Mouse (Mus musculus): ENCODE data around the gene Atxn7l3. TPM values are rescaled to one million over a fixed set of nuclear protein-coding genes. Genes with fewer than 3 reads are reported as not detected.

The Atxn7l3 gene
- 63.5 and 84.5 TPM in 2 replicates for total RNA-seq (2023)

DNA sequence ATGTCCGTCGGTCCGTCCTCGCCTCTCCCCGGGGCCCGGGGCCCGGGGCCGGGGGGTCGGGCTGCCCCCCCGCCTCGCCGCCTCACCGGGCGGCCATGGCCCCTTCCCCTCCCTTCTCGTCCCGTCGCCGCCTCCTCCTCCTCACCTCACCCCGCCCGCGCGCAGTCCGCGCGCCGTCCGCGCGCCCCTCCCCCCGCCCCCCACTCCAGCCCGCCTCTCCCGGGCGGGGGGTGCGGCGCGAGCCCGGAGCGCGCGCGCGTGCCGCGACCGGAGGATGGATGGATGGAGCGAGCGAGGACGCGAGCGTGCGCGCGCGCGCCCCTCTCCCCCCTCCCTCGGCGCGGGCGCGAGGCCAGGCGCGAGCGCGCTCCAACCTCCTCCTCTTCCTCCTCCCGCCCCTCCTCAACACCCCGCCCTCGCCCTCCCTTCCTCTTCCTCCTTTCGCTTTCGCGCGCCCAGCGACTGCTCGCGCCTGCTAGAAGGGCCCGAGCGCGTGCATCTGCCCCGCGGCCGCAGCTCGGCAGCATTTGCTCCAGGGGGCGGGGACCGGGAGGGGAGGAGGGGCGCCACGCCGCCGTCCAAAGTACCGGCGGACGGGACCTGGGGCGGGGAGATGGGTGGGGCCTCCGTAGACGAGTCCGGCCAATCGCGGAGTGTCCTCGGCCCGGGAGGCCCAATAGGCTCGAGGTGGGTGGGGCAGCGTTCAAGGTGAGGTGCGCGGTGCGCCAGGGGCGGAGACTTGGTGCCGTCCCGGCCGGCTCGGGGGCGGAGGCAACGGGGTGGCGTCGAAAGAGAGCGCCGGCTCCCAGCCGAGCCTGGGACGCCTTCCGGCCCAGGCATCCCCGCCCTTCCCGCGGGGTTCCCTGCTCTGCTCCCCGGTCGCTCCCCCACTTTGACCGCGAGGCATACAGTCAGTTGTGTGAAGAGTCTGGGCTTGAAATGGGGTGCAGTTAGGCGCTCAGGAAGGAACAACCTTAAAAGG is at the start of gene Atxn7l3:
TSS of gene Atxn7l3 (minus strand) at position 141 of the 982 bp plus-strand sequence.

DNA sequence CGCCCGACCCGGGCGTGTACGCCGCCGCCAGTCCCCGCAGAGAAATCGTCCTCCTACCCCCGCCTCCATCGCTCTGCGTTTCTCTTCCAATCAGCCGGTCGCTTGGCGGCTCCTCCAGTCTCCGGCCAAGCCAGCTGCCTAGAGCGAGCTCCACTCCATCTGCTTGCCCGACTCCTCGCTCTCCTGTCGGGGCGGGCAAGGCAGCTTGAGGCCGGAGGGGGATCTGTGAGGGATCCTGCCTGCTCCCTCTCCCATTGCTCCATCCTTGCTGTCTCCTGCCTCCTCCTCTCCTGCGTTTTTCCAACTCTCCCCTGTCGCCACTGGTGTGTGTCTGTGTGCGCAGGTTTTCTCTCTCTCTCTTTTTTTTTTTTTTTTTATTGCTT is 23.0 kb upstream of the Atxn7l3 start, which contains the start of gene Ubtf:
TSS of gene Ubtf (minus strand) at position 333 of the 383 bp plus-strand sequence.

DNA sequence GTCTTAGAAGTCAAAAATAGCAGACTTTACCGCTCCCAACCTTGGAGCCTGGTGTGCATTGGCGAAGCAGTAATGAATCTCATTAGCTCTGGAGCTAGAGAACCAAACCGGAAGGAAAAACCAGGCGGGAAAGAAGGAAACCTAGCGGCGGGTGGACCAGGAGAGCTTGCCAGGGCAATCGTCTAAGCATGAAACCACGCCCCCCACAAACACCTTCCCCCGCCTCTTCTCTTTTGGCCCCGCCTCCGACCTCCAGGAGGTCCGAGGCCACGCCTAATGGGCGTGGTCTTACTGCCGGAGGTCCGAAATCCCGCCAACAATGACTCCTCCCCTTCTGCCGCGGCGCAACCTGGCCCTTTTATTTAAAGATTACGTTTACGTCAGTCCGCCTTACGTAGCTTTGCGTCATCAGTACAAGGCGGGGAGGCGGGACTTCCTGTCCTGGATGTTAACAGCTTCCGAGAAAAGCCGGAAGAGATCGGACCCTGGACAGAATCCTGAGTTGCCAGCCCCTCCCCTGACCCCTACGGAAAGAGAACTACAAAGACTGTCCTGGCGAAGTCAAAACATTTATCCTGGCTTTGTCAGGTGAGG is 11.8 kb downstream of the Atxn7l3 start, which contains the start of gene Tmub2:
TSS of gene Tmub2 (plus strand) at position 431 of the 594 bp plus-strand sequence.

DNA sequence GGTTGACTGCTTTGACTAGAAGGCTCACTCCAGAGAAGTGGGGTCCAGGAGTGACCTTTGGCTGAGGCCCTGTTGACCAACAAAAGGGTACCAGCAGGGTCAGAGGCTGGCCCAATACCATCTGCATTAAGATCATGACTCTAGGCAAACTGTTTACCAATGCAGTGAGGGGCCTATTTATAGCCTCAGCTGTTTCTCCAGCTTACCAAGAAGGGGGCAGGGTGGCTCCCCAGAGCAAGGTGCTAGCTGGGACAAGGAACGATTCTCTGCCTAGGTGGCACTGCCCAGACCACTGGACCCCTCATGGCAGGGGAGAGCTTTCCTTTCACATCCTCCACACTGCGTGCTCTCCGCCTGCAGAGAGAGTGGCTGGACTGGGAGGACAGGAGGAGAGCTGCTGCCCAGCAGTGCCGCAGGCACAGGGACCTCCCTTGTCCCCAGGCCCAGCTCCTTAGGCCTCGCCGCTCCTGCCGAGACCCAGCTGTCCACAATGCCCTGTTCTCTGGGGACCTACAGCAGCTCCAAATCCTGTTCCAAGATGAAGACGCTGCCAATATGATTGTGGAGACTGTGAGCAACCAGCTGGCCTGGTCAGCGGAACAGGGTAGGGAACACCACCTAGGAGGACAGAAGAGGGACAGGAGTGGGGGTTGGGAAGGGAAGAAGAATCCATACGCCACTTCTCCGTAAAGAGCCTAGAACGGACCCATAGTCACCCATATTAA is 27.7 kb downstream of the Atxn7l3 start, which contains the start of gene Asb16:
TSS of gene Asb16 (plus strand) at position 224 of the 725 bp plus-strand sequence.

DNA sequence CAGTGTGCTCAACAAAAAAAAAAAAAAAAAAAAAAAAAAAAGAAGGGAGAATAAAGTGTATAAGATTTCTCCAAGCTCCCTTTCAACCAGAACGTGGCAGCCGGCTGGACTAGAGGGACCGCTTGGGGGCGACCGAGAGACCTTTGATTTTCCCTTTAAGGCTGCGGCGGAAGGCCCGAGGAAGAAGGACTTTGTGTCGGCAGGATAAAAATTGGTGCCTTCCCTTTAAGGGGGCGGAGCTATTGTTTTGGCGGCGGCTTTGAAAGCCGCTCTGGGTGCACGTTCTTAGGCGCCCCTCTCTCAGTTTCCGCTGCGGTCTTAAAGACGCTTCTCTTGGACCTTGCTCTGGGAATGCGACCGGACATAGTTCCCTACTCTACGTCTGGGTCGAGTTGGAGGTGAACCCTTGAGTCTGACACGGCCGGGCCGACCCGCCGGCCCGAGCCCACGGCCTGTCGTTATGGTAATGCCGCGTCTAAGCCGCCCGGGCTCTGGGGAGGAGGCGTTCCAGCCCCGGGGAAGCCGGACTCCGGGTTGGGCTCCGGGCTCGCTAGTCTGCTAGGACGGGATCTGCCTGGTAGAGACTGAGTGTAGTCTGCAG is 47.7 kb downstream of the Atxn7l3 start, which contains the start of gene BC030867:
TSS of gene BC030867 (plus strand) at position 253 of the 601 bp plus-strand sequence.

Other genes starting within 250 kb of the Atxn7l3 start
- 0.18 and 0.69 TPM in 2 replicates for gene Mpp2, start 208.1 kb downstream of the Atxn7l3 start, total RNA-seq (2023)
- not detected in 2 replicates for gene Ppy, start 195.3 kb downstream of the Atxn7l3 start, total RNA-seq (2023)
- gene Pyy, start 188.8 kb downstream of the Atxn7l3 start, total RNA-seq (2023) = not detected in 2 replicates
- gene Nags, start 151.1 kb downstream of the Atxn7l3 start, total RNA-seq (2023) = not detected in 2 replicates
- gene Tmem101, start 140.2 kb downstream of the Atxn7l3 start, total RNA-seq (2023) = 9.1 and 9.3 TPM in 2 replicates
- 35.9 and 37.7 TPM in 2 replicates for gene Lsm12, start 111.3 kb downstream of the Atxn7l3 start, total RNA-seq (2023)
- 14.6 and 15.4 TPM in 2 replicates for gene G6pc3, start 107.0 kb downstream of the Atxn7l3 start, total RNA-seq (2023)
- 128 and 209 TPM in 2 replicates for gene Hdac5, start 66.5 kb downstream of the Atxn7l3 start, total RNA-seq (2023)
- gene BC030867, start 47.7 kb downstream of the Atxn7l3 start, total RNA-seq (2023) = 5.5 and 8.6 TPM in 2 replicates
- gene Asb16, start 27.9 kb downstream of the Atxn7l3 start, total RNA-seq (2023) = not detected in 2 replicates
- gene Tmub2, start 11.7 kb downstream of the Atxn7l3 start, total RNA-seq (2023) = 50.8 and 64.1 TPM in 2 replicates
- 55.7 and 64.3 TPM in 2 replicates for gene Ubtf, start 23.1 kb upstream of the Atxn7l3 start, total RNA-seq (2023)
- gene Slc4a1, start 69.6 kb upstream of the Atxn7l3 start, total RNA-seq (2023) = 3.9 and 13.2 TPM in 2 replicates
- not detected in 2 replicates for gene Rundc3a, start 96.8 kb upstream of the Atxn7l3 start, total RNA-seq (2023)
- gene Slc25a39, start 111.3 kb upstream of the Atxn7l3 start, total RNA-seq (2023) = 38.0 and 43.1 TPM in 2 replicates
- 281 and 343 TPM in 2 replicates for gene Grn, start 133.7 kb upstream of the Atxn7l3 start, total RNA-seq (2023)
- gene Fam171a2, start 151.1 kb upstream of the Atxn7l3 start, total RNA-seq (2023) = not detected in 2 replicates
- gene Itga2b, start 173.5 kb upstream of the Atxn7l3 start, total RNA-seq (2023) = 8.4 and 17.9 TPM in 2 replicates